Mouse (Mus musculus) intestine, postnatal 0 days (tissue): Measurements from ENCODE around the gene Setd5. TPM values are rescaled to one million over a fixed set of nuclear protein-coding genes. Genes with fewer than 3 reads are reported as not detected.

Source experiments
- ATAC-seq: fragments of 200-750 bp; cut with Nextera tagmentation; 2 replicates; pipeline ENCODE4 v1.8.0; 2017; ENCODE audit warnings: mild to moderate bottlenecking, moderate TSS enrichment, moderate library complexity
- H3K27ac ChIP-seq: fragments of 300-500 bp; sonication (generic); 2 replicates; pipeline ENCODE4 v1.5.1; 2014; ENCODE audit warnings: mild to moderate bottlenecking, low read depth, low read length, moderate library complexity
- H3K27me3 ChIP-seq: fragments of 300-500 bp; sonication (generic); replicated peaks from 2 replicates; pipeline ENCODE4 v1.6.1; 2014; ENCODE audit warnings: low read length, mixed read lengths; ENCODE audit not compliant: control insufficient read depth, insufficient read depth
- H3K36me3 ChIP-seq: fragments of 300-500 bp; sonication (generic); 2 replicates; pipeline ENCODE4 v1.6.1; 2014; ENCODE audit warnings: mild to moderate bottlenecking, moderate library complexity; ENCODE audit not compliant: control insufficient read depth, insufficient read depth
- H3K4me1 ChIP-seq: fragments of 300-500 bp; sonication (generic); replicated peaks from 2 replicates; pipeline ENCODE4 v1.6.1; 2014; ENCODE audit warnings: antibody characterized with exemption, low read length, mixed read lengths; ENCODE audit not compliant: control insufficient read depth, insufficient read depth
- H3K4me2 ChIP-seq: fragments of 300-500 bp; sonication (generic); replicated peaks from 2 replicates; pipeline ENCODE4 v1.6.1; 2014; ENCODE audit warnings: low read depth, mild to moderate bottlenecking, moderate library complexity
- H3K4me3 ChIP-seq: fragments of 300-500 bp; sonication (generic); 2 replicates; pipeline ENCODE4 v1.5.1; 2014; ENCODE audit warnings: low read depth, low read length
- H3K9ac ChIP-seq: fragments of 300-500 bp; sonication (generic); 2 replicates; pipeline ENCODE4 v1.6.1; 2014; ENCODE audit warnings: mild to moderate bottlenecking, low read depth, low read length
- H3K9me3 ChIP-seq: fragments of 300-500 bp; sonication (generic); 2 replicates; pipeline ENCODE4 v1.6.1; 2016; ENCODE audit warnings: mixed run types; ENCODE audit not compliant: control insufficient read depth
- CTCF ChIP-seq: sonication (generic); IDR thresholded peaks from 2 replicates; pipeline ENCODE4 v1.5.1; 2016; ENCODE audit warnings: low read depth, mild to moderate bottlenecking, control low read depth, antibody characterized with exemption, moderate library complexity
- WGBS: fragments of 180-500 bp; shearing (Covaris S2); extraction: QIAGEN DNeasy Blood & Tissue Kit; methylation state at CpG from one replicate; pipeline ENCODE4 v1.1.7; 2014; 5-methylcytosine and 5-hydroxymethylcytosine counted together
- polyA plus RNA-seq: library from polyadenylated mRNA; unstranded; fragments of >200 nt; fragmentation: Nextera tagmentation; extraction: Ambion mirVana; gene quantifications from 2 replicates; pipeline ENCODE4 v1.2.1, GENCODE M21; 2015

The Setd5 gene
- polyA plus RNA-seq, 1 experiment from 2014 or later = 32.2 TPM

GRCm38 (mm10) chr6:113079492-113079891 is 2.3 kb downstream of the Setd5 start:
- Histone ChIP-seq H3K27ac (peak overlapping the region; percentile 10), H3K9ac (no peak overlapping the region), H3K4me2 (peak overlapping the region; percentile 83), H3K4me1 (no peaks in the 10 kb centered on the region), H3K27me3 (no peaks in the 10 kb centered on the region), H3K36me3 (no peaks in the 10 kb centered on the region), H3K9me3 (no peaks in the 10 kb centered on the region), H3K4me3 (peak overlapping the region; percentile 91)
- TF ChIP-seq CTCF = no peak
- WGBS = 0% methylated on average over 3 of the region's 3 CpGs
- no peak for ATAC-seq

GRCm38 (mm10) chr6:113082229-113082628 is 5.1 kb downstream of the Setd5 start:
- H3K4me3 ChIP-seq = no peak overlapping the region
- H3K9me3 ChIP-seq = no peaks in the 10 kb centered on the region
- 12% methylated on average over 6 of the region's 6 CpGs for WGBS
- 0 out of 2 replicates have a peak overlapping the region, but pooled peaks have one; percentile 35 for H3K27ac ChIP-seq
- H3K4me2 ChIP-seq = peak overlapping the region; percentile 54
- no peaks in the 10 kb centered on the region for H3K4me1 ChIP-seq
- ATAC-seq = no peak
- no peak overlapping the region for H3K9ac ChIP-seq
- TF ChIP-seq CTCF = no peak
- H3K36me3 ChIP-seq = no peaks in the 10 kb centered on the region
- H3K27me3 ChIP-seq = no peaks in the 10 kb centered on the region

GRCm38 (mm10) chr6:113084590-113084989 is 7.4 kb downstream of the Setd5 start:
- no peak for TF ChIP-seq CTCF
- H3K4me1 ChIP-seq = no peaks in the 10 kb centered on the region
- no peak overlapping the region for H3K27ac ChIP-seq
- ATAC-seq = no peak
- H3K9me3 ChIP-seq = no peaks in the 10 kb centered on the region
- H3K36me3 ChIP-seq = no peaks in the 10 kb centered on the region
- WGBS = 18% methylated on average over 4 of the region's 4 CpGs
- no peak overlapping the region for H3K4me3 ChIP-seq
- no peaks in the 10 kb centered on the region for H3K27me3 ChIP-seq
- H3K4me2 ChIP-seq = no peak overlapping the region
- H3K9ac ChIP-seq = no peak overlapping the region

- H3K4me2 ChIP-seq = no peak overlapping the region
- no peak overlapping the region for H3K9ac ChIP-seq
- WGBS = 70% methylated on average over 3 of the region's 3 CpGs
- no peak overlapping the region for H3K27ac ChIP-seq
- 0 out of 2 replicates have a peak, but pooled peaks cover 3% of the 10 kb centered on the region for H3K4me1 ChIP-seq
- no peaks in the 10 kb centered on the region for H3K9me3 ChIP-seq
- TF ChIP-seq CTCF = no peak
- no peaks in the 10 kb centered on the region for H3K36me3 ChIP-seq
- H3K4me3 ChIP-seq = no peak overlapping the region
- H3K27me3 ChIP-seq = no peaks in the 10 kb centered on the region
- no peak for ATAC-seq
These were observed 16.0 kb downstream of the Setd5 start for GRCm38 (mm10) chr6:113093206-113093605.

- Histone ChIP-seq H3K9me3 (no peaks in the 10 kb centered on the region), H3K4me1 (0 out of 2 replicates have a peak, but pooled peaks cover 5% of the 10 kb centered on the region), H3K9ac (no peak overlapping the region), H3K36me3 (no peaks in the 10 kb centered on the region), H3K27me3 (no peaks in the 10 kb centered on the region), H3K4me3 (no peak overlapping the region), H3K27ac (no peak overlapping the region), H3K4me2 (no peak overlapping the region)
- no peak for TF ChIP-seq CTCF
- no peak for ATAC-seq
- 79% methylated on average over 1 of the region's 1 CpGs for WGBS
These were observed 18.4 kb downstream of the Setd5 start for GRCm38 (mm10) chr6:113095547-113095946.

GRCm38 (mm10) chr6:113097662-113098061 is 20.5 kb downstream of the Setd5 start:
- H3K4me2 ChIP-seq = no peak overlapping the region
- H3K4me1 ChIP-seq = 0 out of 2 replicates have a peak, but pooled peaks cover 8% of the 10 kb centered on the region
- H3K27me3 ChIP-seq = no peaks in the 10 kb centered on the region
- no peak for TF ChIP-seq CTCF
- no peaks in the 10 kb centered on the region for H3K36me3 ChIP-seq
- WGBS = 55% methylated on average over 5 of the region's 5 CpGs
- no peak overlapping the region for H3K4me3 ChIP-seq
- H3K27ac ChIP-seq = no peak overlapping the region
- H3K9ac ChIP-seq = no peak overlapping the region
- ATAC-seq = no peak
- H3K9me3 ChIP-seq = no peaks in the 10 kb centered on the region
